Mouse (Mus musculus) megakaryocyte, embryonic 14.5 days (primary cell): ENCODE data around the gene Npw.

Source experiments
- FLI1 ChIP-seq: IDR thresholded peaks from 2 replicates; pipeline ENCODE4 v1.6.1; 2012; ENCODE audit warnings: low read length, inconsistent platforms, mixed read lengths
- GATA1 ChIP-seq: IDR thresholded peaks from 3 replicates; pipeline ENCODE4 v1.6.1; 2012; ENCODE audit warnings: mixed read lengths, low read length, inconsistent platforms, borderline replicate concordance

- TF ChIP-seq GATA1 (no peak), FLI1 (no peak)
These were observed 18.1 kb downstream of the Npw start for GRCm38 (mm10) chr17:24640119-24640518.
